Mouse (Mus musculus) kidney, embryonic 14.5 days (tissue): ENCODE measurements around the gene Neurl4. TPM values are rescaled to one million over a fixed set of nuclear protein-coding genes. Genes with fewer than 3 reads are reported as not detected.
A peak's percentile ranks its signal among the peaks of the same experiment; 100 is the strongest.

Experiments
- ATAC-seq: fragments of 200-750 bp; cut with Nextera tagmentation; 2 replicates; pipeline ENCODE4 v1.8.0; 2017; ENCODE audit warnings: moderate number of reproducible peaks, mild to moderate bottlenecking, moderate TSS enrichment, moderate library complexity; ENCODE audit not compliant: low FRiP score, low TSS enrichment
- H3K27ac ChIP-seq: fragments of 300-500 bp; sonication (generic); 2 replicates; pipeline ENCODE4 v1.5.1; 2014; ENCODE audit warnings: low read depth, mild to moderate bottlenecking, low read length, moderate library complexity, mixed read lengths
- H3K27me3 ChIP-seq: fragments of 300-500 bp; sonication (generic); 2 replicates; pipeline ENCODE4 v1.6.1; 2014; ENCODE audit warnings: mild to moderate bottlenecking, low read length; ENCODE audit not compliant: control insufficient read depth, insufficient read depth
- H3K36me3 ChIP-seq: fragments of 300-500 bp; sonication (generic); 2 replicates; pipeline ENCODE4 v1.6.1; 2014; ENCODE audit warnings: low read length, mixed read lengths; ENCODE audit not compliant: control insufficient read depth, insufficient read depth
- H3K4me1 ChIP-seq: fragments of 300-500 bp; sonication (generic); 2 replicates; pipeline ENCODE4 v1.6.1; 2014; ENCODE audit warnings: low read length, mixed read lengths; ENCODE audit not compliant: control insufficient read depth, insufficient read depth
- H3K4me2 ChIP-seq: fragments of 300-500 bp; sonication (generic); replicated peaks from 2 replicates; pipeline ENCODE4 v1.6.1; 2014; ENCODE audit warnings: low read depth, mild to moderate bottlenecking, low read length
- H3K4me3 ChIP-seq: fragments of 300-500 bp; sonication (generic); 2 replicates; pipeline ENCODE4 v1.5.1; 2014; ENCODE audit warnings: mild to moderate bottlenecking, low read length
- H3K9ac ChIP-seq: fragments of 300-500 bp; sonication (generic); 2 replicates; pipeline ENCODE4 v1.6.1; 2014; ENCODE audit warnings: low read depth, mild to moderate bottlenecking, low read length, moderate library complexity
- H3K9me3 ChIP-seq: fragments of 300-500 bp; sonication (generic); 2 replicates; pipeline ENCODE4 v1.6.1; 2016; ENCODE audit warnings: low read length; ENCODE audit not compliant: control insufficient read depth
- WGBS: fragments of 180-500 bp; shearing (Covaris S2); extraction: QIAGEN DNeasy Blood & Tissue Kit; methylation state at CpG from one replicate; pipeline ENCODE4 v1.1.7; 2014; 5-methylcytosine and 5-hydroxymethylcytosine counted together
- polyA plus RNA-seq: library from polyadenylated mRNA; unstranded; fragments of >200 nt; fragmentation: Nextera tagmentation; extraction: Ambion mirVana; gene quantifications from 2 replicates; pipeline ENCODE4 v1.2.1, GENCODE M21; 2014

The Neurl4 gene
- polyA plus RNA-seq, 1 experiment from 2014 or later: 16.3 TPM

- Histone ChIP-seq H3K36me3 (peaks cover under 1% of the 10 kb centered on the region; the same call in 1 of the 2 replicates), H3K4me1 (peaks cover 13% of the 10 kb centered on the region), H3K4me3 (no peak overlapping the region), H3K9me3 (no peaks in the 10 kb centered on the region), H3K27me3 (peaks cover 9% of the 10 kb centered on the region; the same call in 1 of the 2 replicates), H3K4me2 (no peak overlapping the region), H3K9ac (no peak overlapping the region), H3K27ac (no peak overlapping the region)
- 59% methylated on average over 5 of the region's 5 CpGs for WGBS
- no peak for ATAC-seq
Observed at GRCm38 (mm10) chr11:69937834-69938233, 37.0 kb downstream of the Neurl4 start.

DNA sequence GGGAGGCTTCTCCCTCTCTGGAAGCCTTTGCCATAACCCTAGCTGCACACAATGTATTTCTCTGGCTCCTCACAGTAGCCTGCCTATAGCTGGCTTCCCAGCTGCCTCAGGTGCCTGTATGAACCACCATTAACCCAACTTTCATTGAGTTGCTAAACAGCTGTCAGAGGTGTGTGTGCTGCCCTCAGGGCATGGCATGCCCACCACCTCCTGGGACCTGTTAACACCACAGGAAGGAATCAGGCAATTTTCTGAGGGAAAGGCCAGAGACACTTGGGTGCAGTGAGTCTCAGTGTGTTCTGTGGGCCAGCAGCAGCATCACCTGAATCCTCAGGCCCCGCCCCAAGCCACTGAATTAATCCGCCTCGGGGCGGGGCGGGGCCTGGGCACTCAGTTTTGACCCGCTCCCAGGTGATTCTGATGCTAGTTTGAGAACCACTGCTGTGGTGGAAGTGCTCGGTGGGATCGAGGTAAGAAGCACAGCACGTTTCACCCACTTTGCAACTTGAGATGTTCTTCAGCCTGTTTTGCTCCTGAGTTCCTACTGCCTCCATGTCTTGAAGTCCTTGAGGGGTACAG, 37.6 kb downstream of the Neurl4 start:
- Histone ChIP-seq H3K9me3 (no peaks in the 10 kb centered on the region), H3K27me3 (peaks cover 9% of the 10 kb centered on the region; the same call in 1 of the 2 replicates), H3K27ac (no peak overlapping the region), H3K4me1 (peaks cover 13% of the 10 kb centered on the region), H3K9ac (no peak overlapping the region), H3K4me3 (no peak overlapping the region), H3K36me3 (peaks cover 4% of the 10 kb centered on the region; the same call in 1 of the 2 replicates), H3K4me2 (no peak overlapping the region)
- 32% methylated on average over 9 of the region's 9 CpGs for WGBS
- ATAC-seq: no peak

DNA sequence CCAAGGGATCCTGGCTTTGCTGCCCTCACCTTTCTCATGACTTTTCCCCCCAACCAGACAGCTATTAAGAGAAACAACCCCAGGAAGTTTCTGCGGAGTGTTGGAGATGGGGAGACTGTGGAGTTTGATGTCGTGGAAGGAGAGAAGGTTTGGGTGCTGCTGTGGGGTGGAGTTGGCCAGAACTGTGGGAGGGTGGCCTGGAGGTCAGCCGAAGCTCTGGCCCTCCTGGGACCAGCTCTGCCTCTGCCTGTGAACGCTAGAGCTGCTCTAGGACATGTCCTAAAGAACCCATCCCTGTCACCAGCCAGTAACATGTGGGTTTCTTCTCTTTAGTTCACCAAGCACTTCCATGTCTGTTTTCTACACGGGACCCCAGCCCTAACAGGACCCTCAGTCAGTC, 38.3 kb downstream of the Neurl4 start:
- no peaks in the 10 kb centered on the region for H3K9me3 ChIP-seq
- H3K4me2 ChIP-seq: no peak overlapping the region
- H3K36me3 ChIP-seq: peaks cover 5% of the 10 kb centered on the region; the same call in 1 of the 2 replicates
- H3K4me3 ChIP-seq: no peak overlapping the region
- no peak overlapping the region for H3K9ac ChIP-seq
- 65% methylated on average over 5 of the region's 5 CpGs for WGBS
- peaks cover 13% of the 10 kb centered on the region for H3K4me1 ChIP-seq
- no peak for ATAC-seq
- no peak overlapping the region for H3K27ac ChIP-seq
- peaks cover 9% of the 10 kb centered on the region; the same call in 1 of the 2 replicates for H3K27me3 ChIP-seq

DNA sequence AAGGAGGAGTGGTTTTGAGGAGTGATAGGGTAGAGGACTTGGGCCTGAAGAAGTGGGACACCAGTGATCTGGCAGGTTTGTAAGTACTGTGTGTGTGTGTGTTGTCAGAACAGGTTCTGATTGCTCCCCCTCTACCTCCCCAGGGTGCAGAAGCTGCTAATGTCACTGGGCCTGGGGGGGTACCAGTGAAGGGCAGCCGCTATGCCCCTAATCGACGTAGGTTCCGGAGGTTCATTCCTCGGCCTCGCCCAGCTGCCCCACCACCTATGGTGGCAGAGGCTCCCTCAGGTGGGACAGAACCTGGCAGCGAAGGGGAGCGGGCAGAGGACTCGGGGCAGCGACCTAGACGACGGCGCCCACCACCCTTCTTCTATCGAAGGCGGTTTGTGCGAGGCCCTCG, 38.9 kb downstream of the Neurl4 start:
- H3K4me1 ChIP-seq: peaks cover 8% of the 10 kb centered on the region
- WGBS: 94% methylated on average over 17 of the region's 17 CpGs
- no peak for ATAC-seq

DNA sequence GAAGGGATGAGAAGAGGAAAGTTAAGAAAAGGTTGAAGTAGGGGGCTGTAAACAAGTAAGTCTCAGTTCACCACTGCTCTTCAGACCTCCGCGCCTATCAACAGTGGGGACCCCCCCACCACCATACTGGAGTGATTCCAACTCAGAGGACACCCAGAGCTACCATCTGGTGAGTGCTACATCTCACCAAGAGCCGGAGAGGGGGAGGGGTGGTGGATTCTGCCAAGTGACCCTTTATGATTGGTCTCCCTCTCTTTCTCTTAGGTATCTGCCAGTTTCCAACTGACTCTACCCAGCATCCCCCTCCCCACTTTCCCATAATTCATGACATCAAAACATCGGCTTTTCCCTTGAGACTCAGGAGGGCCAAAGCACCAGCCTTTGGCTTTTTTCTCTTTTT, 40.1 kb downstream of the Neurl4 start:
- Histone ChIP-seq H3K9ac (no peak overlapping the region), H3K9me3 (no peaks in the 10 kb centered on the region), H3K4me2 (no peak overlapping the region), H3K4me3 (no peak overlapping the region), H3K4me1 (peaks cover 4% of the 10 kb centered on the region), H3K27ac (no peak overlapping the region), H3K27me3 (peaks cover 6% of the 10 kb centered on the region; the same call in 1 of the 2 replicates), H3K36me3 (peaks cover 18% of the 10 kb centered on the region)
- no peak for ATAC-seq
- WGBS: 63% methylated on average over 4 of the region's 4 CpGs

More for the DNA sequence above, 38.9 kb downstream of the Neurl4 start:
- H3K9me3 ChIP-seq: no peaks in the 10 kb centered on the region
- H3K4me2 ChIP-seq: no peak overlapping the region
- peaks cover 9% of the 10 kb centered on the region; the same call in 1 of the 2 replicates for H3K27me3 ChIP-seq
- H3K27ac ChIP-seq: no peak overlapping the region
- no peak overlapping the region; the same call in 1 of the 2 replicates for H3K9ac ChIP-seq
- H3K4me3 ChIP-seq: no peak overlapping the region
- H3K36me3 ChIP-seq: peaks cover 10% of the 10 kb centered on the region

DNA sequence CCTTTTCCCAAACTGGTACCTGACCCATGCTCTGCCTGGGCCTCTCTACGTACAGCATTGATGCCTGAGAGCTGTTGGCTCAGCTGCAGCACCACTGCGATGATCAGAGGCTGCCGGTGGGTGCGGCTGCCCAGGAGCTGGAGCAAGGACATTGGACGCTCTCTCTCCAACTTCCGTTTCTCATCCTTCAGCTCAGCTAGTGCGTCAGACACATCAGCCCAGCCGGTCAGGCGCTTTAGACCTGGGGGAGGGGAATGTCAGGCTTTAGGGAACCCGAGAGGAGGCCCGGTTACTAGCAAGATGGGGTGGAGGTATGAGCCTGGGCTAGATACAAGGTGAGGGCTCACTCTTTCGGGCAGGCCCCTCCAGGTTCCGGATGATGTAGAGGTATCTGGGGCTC, 44.3 kb downstream of the Neurl4 start:
- Histone ChIP-seq H3K36me3 (peaks cover 18% of the 10 kb centered on the region), H3K9ac (0 out of 2 replicates have a peak overlapping the region, but pooled peaks have one; percentile 12), H3K4me2 (no peak overlapping the region), H3K27me3 (no peaks in the 10 kb centered on the region), H3K9me3 (no peaks in the 10 kb centered on the region), H3K4me1 (peaks cover 9% of the 10 kb centered on the region; the same call in 1 of the 2 replicates), H3K4me3 (no peak overlapping the region), H3K27ac (no peak overlapping the region)
- WGBS: 62% methylated on average over 13 of the region's 13 CpGs
- ATAC-seq: no peak

DNA sequence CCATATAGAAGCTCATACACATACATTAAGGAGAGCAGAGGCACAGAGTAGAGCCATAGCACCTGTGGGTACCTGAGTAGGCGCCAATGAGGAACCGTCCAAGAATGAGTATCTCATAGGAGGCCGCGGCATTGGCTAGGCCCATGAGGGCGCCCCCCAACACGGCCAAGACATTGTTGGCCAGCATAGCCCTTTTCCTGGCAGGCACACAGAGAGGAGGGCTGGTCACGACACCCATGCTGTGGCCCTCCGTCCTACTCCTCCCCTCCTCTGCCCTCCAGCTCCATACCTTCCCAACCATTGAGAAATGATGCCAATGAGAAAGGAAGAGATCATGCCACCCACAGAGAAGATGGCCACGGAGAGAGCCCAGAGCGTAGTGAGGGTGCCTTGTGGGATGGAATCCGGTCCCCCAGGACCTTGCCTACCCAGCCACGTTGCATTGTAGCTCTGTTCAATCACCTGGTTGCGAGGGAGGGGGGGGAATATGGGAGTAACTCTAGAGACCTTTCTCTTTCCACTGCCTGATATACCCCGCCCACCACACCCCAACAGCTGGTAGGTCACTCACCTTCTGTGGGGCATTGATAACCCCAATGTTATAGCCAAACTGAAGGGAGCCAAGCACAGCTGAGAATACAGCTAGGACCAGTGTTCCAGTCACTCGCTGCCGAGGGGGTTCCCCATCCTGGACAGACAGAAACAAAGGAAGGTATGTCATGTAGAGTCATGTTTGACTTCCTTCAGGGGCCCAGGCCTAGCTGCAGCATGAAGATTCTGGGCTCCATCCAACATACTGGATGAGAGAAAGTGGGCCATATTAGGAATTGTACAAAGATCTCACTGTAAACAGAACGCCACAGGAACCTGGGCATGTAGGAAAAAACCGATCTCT, 45.4 kb downstream of the Neurl4 start:
- no peaks in the 10 kb centered on the region for H3K9me3 ChIP-seq
- peak overlapping the region; percentile 58; the same call in 1 of the 2 replicates for H3K4me3 ChIP-seq
- H3K4me1 ChIP-seq: peaks cover 9% of the 10 kb centered on the region; the same call in 1 of the 2 replicates
- no peak overlapping the region for H3K27ac ChIP-seq
- peaks cover 18% of the 10 kb centered on the region for H3K36me3 ChIP-seq
- no peaks in the 10 kb centered on the region for H3K27me3 ChIP-seq
- WGBS: 92% methylated on average over 18 of the region's 18 CpGs
- no peak for ATAC-seq
- H3K4me2 ChIP-seq: peak overlapping the region; percentile 78; the same call in 1 of the 2 replicates
- H3K9ac ChIP-seq: no peak overlapping the region

GRCm38 (mm10) chr11:69947337-69948065, 46.6 kb downstream of the Neurl4 start:
- Histone ChIP-seq H3K9me3 (no peaks in the 10 kb centered on the region), H3K4me2 (peak overlapping the region; percentile 78), H3K4me1 (peaks cover 9% of the 10 kb centered on the region; the same call in 1 of the 2 replicates), H3K4me3 (peak overlapping the region; percentile 58), H3K36me3 (peaks cover 18% of the 10 kb centered on the region), H3K27ac (peak overlapping the region; percentile 90), H3K9ac (peak overlapping the region; percentile 65), H3K27me3 (no peaks in the 10 kb centered on the region)
- 2% methylated on average over 29 of the region's 29 CpGs for WGBS
- ATAC-seq: peak; percentile 54
